Mouse (Mus musculus): ENCODE data around the gene Palld. TPM values are rescaled to one million over a fixed set of nuclear protein-coding genes. Genes with fewer than 3 reads are reported as not detected.
A peak's percentile ranks its signal among the peaks of the same experiment; 100 is the strongest.

The Palld gene
- polyA plus RNA-seq, 1 experiment from 2014 or later = 138 TPM

GRCm38 (mm10) chr8:61617049-61617448 lies 285.4 kb downstream of the Palld start:
- H3K27me3 ChIP-seq = no peaks in the 10 kb centered on the region
- H3K4me3 ChIP-seq = no peak overlapping the region
- WGBS = 89% methylated on average over 3 of the region's 3 CpGs
- no peaks in the 10 kb centered on the region for H3K36me3 ChIP-seq
- H3K27ac ChIP-seq = no peak overlapping the region
- ATAC-seq (ENCODE audit: insufficient number of reproducible peaks, insufficient read depth, low FRiP score, low TSS enrichment) = no peak
- no peak overlapping the region for H3K9ac ChIP-seq
- H3K4me2 ChIP-seq (replicated peaks) = no peak overlapping the region
- H3K9me3 ChIP-seq = no peaks in the 10 kb centered on the region
- H3K4me1 ChIP-seq = peaks cover 8% of the 10 kb centered on the region; the same call in 1 of the 2 replicates

GRCm38 (mm10) chr8:61615711-61616697 lies 286.5 kb downstream of the Palld start:
- 74% methylated on average over 9 of the region's 9 CpGs for WGBS
- no peaks in the 10 kb centered on the region for H3K27me3 ChIP-seq
- no peak overlapping the region for H3K9ac ChIP-seq
- no peaks in the 10 kb centered on the region for H3K9me3 ChIP-seq
- no peak overlapping the region for H3K4me2 ChIP-seq (replicated peaks)
- no peak overlapping the region for H3K4me3 ChIP-seq
- no peak for ATAC-seq (ENCODE audit: insufficient number of reproducible peaks, insufficient read depth, low FRiP score, low TSS enrichment)
- H3K4me1 ChIP-seq = 0 out of 2 replicates have a peak, but pooled peaks cover 4% of the 10 kb centered on the region
- H3K36me3 ChIP-seq = no peaks in the 10 kb centered on the region
- no peak overlapping the region for H3K27ac ChIP-seq

- Histone ChIP-seq H3K9me3 (no peaks in the 10 kb centered on the region), H3K27me3 (no peaks in the 10 kb centered on the region), H3K36me3 (no peaks in the 10 kb centered on the region), H3K9ac (no peak overlapping the region), H3K4me3 (no peak overlapping the region), H3K27ac (no peak overlapping the region), H3K4me2 (replicated peaks) (no peak overlapping the region), H3K4me1 (peaks cover 18% of the 10 kb centered on the region; the same call in 1 of the 2 replicates)
- ATAC-seq (ENCODE audit: insufficient number of reproducible peaks, insufficient read depth, low FRiP score, low TSS enrichment) = no peak
- WGBS = 86% methylated on average over 6 of the region's 6 CpGs
These were observed 290.7 kb downstream of the Palld start for GRCm38 (mm10) chr8:61611741-61612140.

- H3K9ac ChIP-seq = no peak overlapping the region
- no peak overlapping the region for H3K4me3 ChIP-seq
- H3K9me3 ChIP-seq = no peaks in the 10 kb centered on the region
- no peaks in the 10 kb centered on the region for H3K36me3 ChIP-seq
- ATAC-seq (ENCODE audit: insufficient number of reproducible peaks, insufficient read depth, low FRiP score, low TSS enrichment) = no peak
- H3K27me3 ChIP-seq = no peaks in the 10 kb centered on the region
- H3K4me1 ChIP-seq = peaks cover 22% of the 10 kb centered on the region; the same call in 1 of the 2 replicates
- H3K27ac ChIP-seq = 0 out of 2 replicates have a peak overlapping the region, but pooled peaks have one; percentile 52
- 79% methylated on average over 7 of the region's 7 CpGs for WGBS
- no peak overlapping the region for H3K4me2 ChIP-seq (replicated peaks)
These were observed 291.4 kb downstream of the Palld start for GRCm38 (mm10) chr8:61611077-61611476.

GRCm38 (mm10) chr8:61610546-61610945 lies 291.9 kb downstream of the Palld start:
- WGBS = 51% methylated on average over 5 of the region's 5 CpGs
- H3K27ac ChIP-seq = peak overlapping the region; percentile 52
- no peak overlapping the region for H3K4me2 ChIP-seq (replicated peaks)
- ATAC-seq (ENCODE audit: insufficient number of reproducible peaks, insufficient read depth, low FRiP score, low TSS enrichment) = no peak
- H3K4me1 ChIP-seq = peaks cover 22% of the 10 kb centered on the region; the same call in 1 of the 2 replicates
- H3K9me3 ChIP-seq = no peaks in the 10 kb centered on the region
- no peaks in the 10 kb centered on the region for H3K36me3 ChIP-seq
- no peaks in the 10 kb centered on the region for H3K27me3 ChIP-seq
- H3K9ac ChIP-seq = no peak overlapping the region
- H3K4me3 ChIP-seq = no peak overlapping the region

- 24% methylated on average over 6 of the region's 6 CpGs for WGBS
These were observed 295.1 kb downstream of the Palld start for GRCm38 (mm10) chr8:61607463-61607813.

GRCm38 (mm10) chr8:61606795-61607462 lies 295.6 kb downstream of the Palld start:
- ATAC-seq (ENCODE audit: insufficient number of reproducible peaks, insufficient read depth, low FRiP score, low TSS enrichment) = peak; percentile 75
- H3K36me3 ChIP-seq = no peaks in the 10 kb centered on the region
- peaks cover 22% of the 10 kb centered on the region; the same call in 1 of the 2 replicates for H3K4me1 ChIP-seq
- H3K27me3 ChIP-seq = no peaks in the 10 kb centered on the region
- H3K27ac ChIP-seq = peak overlapping the region; percentile 90
- no peak overlapping the region for H3K4me3 ChIP-seq
- H3K9me3 ChIP-seq = no peaks in the 10 kb centered on the region
- 10% methylated on average over 8 of the region's 8 CpGs for WGBS
- H3K9ac ChIP-seq = no peak overlapping the region
- peak overlapping the region; percentile 37 for H3K4me2 ChIP-seq (replicated peaks)

More at GRCm38 (mm10) chr8:61607463-61607813, 295.1 kb downstream of the Palld start:
- no peak overlapping the region for H3K4me2 ChIP-seq (replicated peaks)
- H3K4me1 ChIP-seq = peaks cover 22% of the 10 kb centered on the region; the same call in 1 of the 2 replicates
- no peaks in the 10 kb centered on the region for H3K9me3 ChIP-seq
- H3K4me3 ChIP-seq = no peak overlapping the region
- H3K27ac ChIP-seq = peak overlapping the region; percentile 90
- ATAC-seq (ENCODE audit: insufficient number of reproducible peaks, insufficient read depth, low FRiP score, low TSS enrichment) = no peak; the same call in 1 of the 2 replicates
- H3K36me3 ChIP-seq = no peaks in the 10 kb centered on the region
- H3K9ac ChIP-seq = no peak overlapping the region
- H3K27me3 ChIP-seq = no peaks in the 10 kb centered on the region

- no peak for ATAC-seq (ENCODE audit: insufficient number of reproducible peaks, insufficient read depth, low FRiP score, low TSS enrichment)
- H3K9ac ChIP-seq = no peak overlapping the region
- no peak overlapping the region for H3K27ac ChIP-seq
- no peaks in the 10 kb centered on the region for H3K27me3 ChIP-seq
- no peaks in the 10 kb centered on the region for H3K36me3 ChIP-seq
- no peaks in the 10 kb centered on the region for H3K9me3 ChIP-seq
- 88% methylated on average over 2 of the region's 2 CpGs for WGBS
- H3K4me1 ChIP-seq = peaks cover 14% of the 10 kb centered on the region; the same call in 1 of the 2 replicates
- no peak overlapping the region for H3K4me2 ChIP-seq (replicated peaks)
- no peak overlapping the region for H3K4me3 ChIP-seq
These were observed 297.6 kb downstream of the Palld start for GRCm38 (mm10) chr8:61604871-61605270.

- H3K9ac ChIP-seq = no peak overlapping the region
- H3K9me3 ChIP-seq = no peaks in the 10 kb centered on the region
- 67% methylated on average over 3 of the region's 3 CpGs for WGBS
- no peak overlapping the region for H3K27ac ChIP-seq
- H3K4me2 ChIP-seq (replicated peaks) = no peak overlapping the region
- H3K4me1 ChIP-seq = peaks cover 8% of the 10 kb centered on the region
- H3K4me3 ChIP-seq = no peak overlapping the region
- ATAC-seq (ENCODE audit: insufficient number of reproducible peaks, insufficient read depth, low FRiP score, low TSS enrichment) = no peak
- no peaks in the 10 kb centered on the region for H3K27me3 ChIP-seq
- H3K36me3 ChIP-seq = no peaks in the 10 kb centered on the region
These were observed 305.6 kb downstream of the Palld start for GRCm38 (mm10) chr8:61596889-61597288.

GRCm38 (mm10) chr8:61591446-61591845 lies 311.0 kb downstream of the Palld start:
- Histone ChIP-seq H3K4me1 (peaks cover 29% of the 10 kb centered on the region), H3K4me3 (peak overlapping the region; percentile 61)

GRCm38 (mm10) chr8:61590551-61591431 lies 311.7 kb downstream of the Palld start:
- H3K4me2 ChIP-seq (replicated peaks) = peak overlapping the region; percentile 66
- no peaks in the 10 kb centered on the region for H3K36me3 ChIP-seq
- peak; percentile 95 for ATAC-seq (ENCODE audit: insufficient number of reproducible peaks, insufficient read depth, low FRiP score, low TSS enrichment)
- H3K9me3 ChIP-seq = no peaks in the 10 kb centered on the region
- H3K27me3 ChIP-seq = no peaks in the 10 kb centered on the region
- peak overlapping the region; percentile 61 for H3K4me3 ChIP-seq
- H3K9ac ChIP-seq = peak overlapping the region; percentile 70
- WGBS = under 1% methylated on average over 34 of the region's 35 CpGs
- H3K27ac ChIP-seq = peak overlapping the region; percentile 95
- H3K4me1 ChIP-seq = peaks cover 31% of the 10 kb centered on the region

More at GRCm38 (mm10) chr8:61591446-61591845, 311.0 kb downstream of the Palld start:
- H3K9me3 ChIP-seq = no peaks in the 10 kb centered on the region
- H3K36me3 ChIP-seq = no peaks in the 10 kb centered on the region
- no peaks in the 10 kb centered on the region for H3K27me3 ChIP-seq
- H3K4me2 ChIP-seq (replicated peaks) = peak overlapping the region; percentile 66
- H3K9ac ChIP-seq = peak overlapping the region; percentile 70; the same call in 1 of the 2 replicates
- WGBS = 5% methylated on average over 8 of the region's 8 CpGs
- H3K27ac ChIP-seq = peak overlapping the region; percentile 95
- ATAC-seq (ENCODE audit: insufficient number of reproducible peaks, insufficient read depth, low FRiP score, low TSS enrichment) = no peak

All from embryonic facial prominence, embryonic 12.5 days (tissue).